Mouse (Mus musculus) cerebellum, postnatal 36 days (tissue): Measurements from ENCODE around the gene Olfr788.

ENCODE experiments used
- DNase-seq, 2 experiments: peaks; one replicate each; pipeline ENCODE4 v3.0.0; 2021 to 2022; ENCODE audit warnings: mixed read lengths in 2 of 2

The Olfr788 gene

DNA sequence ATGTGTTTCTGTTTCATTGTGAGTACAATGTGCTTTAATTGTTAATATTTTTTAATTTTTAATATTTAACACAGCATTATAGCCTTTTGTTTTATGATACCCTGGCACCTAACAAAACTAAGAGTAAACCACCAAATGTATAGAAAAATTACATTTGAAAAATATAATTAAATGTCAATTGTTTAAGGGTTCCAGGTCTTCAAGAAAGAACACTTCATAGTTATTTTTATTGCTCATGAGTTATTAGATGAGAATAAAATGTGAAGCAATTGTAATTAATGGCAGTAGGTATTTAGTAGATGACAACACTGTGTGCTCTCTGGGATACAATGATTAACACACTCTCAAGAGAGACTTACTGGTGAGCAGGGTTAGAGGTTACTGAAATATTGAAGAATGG, at the start of gene Olfr788:
Gene Olfr788 (plus strand): TSS at position 301 of the 400 bp plus-strand sequence.
- DNase-seq, result no peak

DNA sequence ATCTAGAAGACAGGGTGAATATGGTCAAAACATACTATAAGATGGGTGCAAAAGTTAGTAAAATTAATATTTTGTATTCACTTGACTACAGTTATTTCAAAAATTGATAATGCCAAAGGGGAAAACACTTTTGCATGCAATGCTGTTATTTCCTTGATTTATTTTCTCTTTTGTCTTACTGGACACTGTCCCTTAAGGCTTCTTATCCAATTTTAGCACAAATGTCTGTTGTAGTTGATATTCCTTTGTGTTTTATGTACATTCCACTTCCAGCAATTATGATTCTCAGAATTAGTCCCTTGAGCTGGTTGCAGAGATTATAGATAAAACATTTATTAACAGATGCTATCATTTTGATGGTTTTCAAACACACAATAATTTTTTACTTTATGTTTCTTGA, 43.8 kb upstream of the Olfr788 start, which contains the start of gene Olfr786:
Gene Olfr786 (plus strand): TSS at position 301 of the 400 bp plus-strand sequence.
- DNase-seq, result no peak

DNA sequence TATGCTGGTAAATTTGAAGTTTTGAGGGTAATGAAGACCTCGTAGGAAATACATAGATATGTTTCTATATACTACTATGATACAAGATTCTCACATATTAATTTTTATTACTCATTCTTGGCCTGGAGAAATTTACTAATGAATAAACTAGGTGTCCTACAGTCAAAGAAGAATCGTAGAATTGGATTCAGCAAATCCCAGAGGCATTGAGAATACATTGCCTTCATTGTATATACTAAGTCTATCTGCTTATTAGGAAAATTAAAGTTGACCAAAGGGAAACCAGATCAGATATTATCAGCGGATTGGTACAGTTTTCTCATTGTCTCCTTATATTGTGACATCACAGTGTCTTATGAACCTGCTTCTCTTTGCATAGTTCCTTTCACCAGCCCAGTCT, 9.2 kb upstream of the Olfr788 start, which contains the start of gene Olfr787:
Gene Olfr787 (plus strand): TSS at position 301 of the 400 bp plus-strand sequence.
- DNase-seq, result no peak

DNA sequence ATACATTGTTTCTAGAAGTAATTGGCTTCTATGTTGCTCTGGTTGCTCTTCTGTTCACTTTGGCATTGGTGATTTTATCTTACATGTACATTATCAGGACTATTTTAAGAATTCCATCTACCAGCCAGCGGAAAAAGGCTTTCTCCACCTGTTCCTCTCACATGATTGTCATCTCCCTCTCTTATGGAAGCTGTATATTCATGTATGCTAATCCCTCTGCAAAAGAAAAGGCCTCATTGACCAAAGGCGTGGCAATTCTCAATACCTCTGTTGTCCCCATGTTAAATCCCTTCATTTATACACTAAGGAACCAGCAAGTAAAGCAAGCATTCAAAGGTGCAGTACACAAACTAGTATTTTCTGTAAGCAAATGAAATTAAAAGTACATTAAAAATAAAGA, 2.5 kb downstream of the Olfr788 start:
- DNase-seq, result no peak

DNA sequence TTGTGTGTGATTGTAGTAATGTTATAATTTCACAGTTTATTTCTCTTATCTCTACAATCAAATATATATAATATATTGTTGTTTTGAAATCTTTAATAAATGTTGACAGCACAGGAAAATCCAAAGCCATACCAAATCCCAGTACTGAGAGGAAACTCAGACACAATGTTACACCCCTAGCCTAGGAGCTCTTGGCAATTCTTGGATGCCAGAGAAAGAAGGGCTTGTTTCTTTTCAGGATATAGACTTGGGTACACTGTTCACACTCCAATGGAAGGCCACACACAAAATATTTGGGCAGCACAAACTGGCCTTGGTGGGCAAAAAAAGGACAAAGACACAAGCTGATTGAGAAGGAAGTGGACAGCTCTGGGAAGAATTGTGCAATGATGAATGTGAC, 2.9 kb downstream of the Olfr788 start:
- DNase-seq, result no peak

DNA sequence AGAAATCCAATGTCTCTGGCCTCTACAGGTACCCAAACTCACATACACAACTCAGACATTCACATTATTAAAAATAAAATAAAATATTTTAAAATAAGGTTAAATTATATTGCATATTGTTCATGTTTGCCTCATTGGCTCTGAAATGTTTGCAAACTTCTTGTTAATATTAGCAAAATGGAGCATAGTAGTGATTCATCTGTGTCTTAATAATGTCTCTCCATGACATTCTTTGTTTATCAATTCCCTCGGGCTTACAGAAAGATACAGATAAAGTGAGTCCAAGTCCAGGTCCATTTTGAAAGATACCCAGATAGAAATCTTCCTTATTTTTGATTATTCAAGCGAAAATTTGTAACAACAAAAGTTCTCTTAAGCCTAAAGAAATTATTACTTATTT, 13.7 kb downstream of the Olfr788 start, which contains the start of gene Olfr789:
Gene Olfr789 (plus strand): TSS at position 301 of the 400 bp plus-strand sequence.
- no peak for DNase-seq

DNA sequence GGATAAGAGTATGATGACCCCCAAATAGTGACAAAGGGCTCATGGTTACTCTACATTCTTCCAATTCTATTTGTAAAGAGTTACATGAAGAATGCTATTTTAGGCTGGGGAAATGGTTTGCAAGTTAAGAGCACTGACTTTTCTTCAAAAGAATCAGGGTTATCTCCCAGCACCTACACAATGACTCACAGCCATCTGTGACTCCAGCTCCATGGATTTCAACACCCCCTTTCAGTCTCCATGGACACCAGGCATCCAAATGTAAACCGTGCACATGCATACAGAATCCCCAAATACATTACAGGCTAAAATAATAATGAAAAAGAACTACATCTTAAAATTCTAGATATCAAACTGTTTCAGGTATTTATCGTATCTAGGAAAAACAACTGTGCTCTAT, 19.3 kb downstream of the Olfr788 start:
- DNase-seq, result no peak

DNA sequence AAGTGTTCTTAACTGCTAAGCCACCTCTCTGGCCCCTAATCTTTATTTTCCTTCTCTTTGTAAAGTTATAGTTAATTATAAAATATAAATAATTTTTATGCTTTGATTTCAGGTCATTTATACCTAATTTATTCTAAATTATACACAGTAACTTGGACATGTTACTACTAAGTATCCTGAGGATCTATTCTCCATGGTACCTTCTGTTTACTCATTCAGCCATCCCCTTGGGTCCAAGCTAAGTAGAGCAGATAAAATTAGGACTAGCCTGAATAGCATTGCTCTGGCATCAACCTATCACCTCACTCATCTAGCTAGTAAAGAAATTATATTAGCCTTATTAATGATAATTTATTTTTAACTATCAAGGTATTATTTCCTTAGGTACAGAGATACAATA, 27.4 kb downstream of the Olfr788 start, which contains the start of gene Olfr790:
Gene Olfr790 (plus strand): TSS at position 301 of the 400 bp plus-strand sequence.
- DNase-seq, result no peak

DNA sequence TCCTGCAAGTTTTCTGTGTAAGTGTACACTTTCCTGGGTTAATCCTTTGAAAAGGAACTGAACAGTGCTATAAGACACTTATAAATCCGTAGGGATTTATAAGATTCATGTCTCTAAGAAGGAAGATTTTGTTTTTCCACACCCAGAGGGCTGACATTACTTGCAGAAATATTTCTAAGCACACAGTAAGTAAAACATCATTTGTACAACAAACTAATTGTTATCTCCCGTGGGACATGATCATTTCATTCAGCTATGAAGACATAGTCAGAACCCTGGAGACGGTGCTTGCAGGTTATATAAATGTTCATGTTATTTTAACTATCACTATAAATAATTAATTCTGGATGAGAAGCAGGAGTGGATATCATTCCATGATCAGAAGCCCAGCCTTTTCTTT, 50.7 kb downstream of the Olfr788 start, which contains the start of gene Olfr791:
Gene Olfr791 (plus strand): TSS at position 301 of the 400 bp plus-strand sequence.
- no peak for DNase-seq
